Mouse (Mus musculus) lung, adult 2 months (tissue): ENCODE measurements at regions not wholly inside any gene's neighbourhood (a gene's known extent, or its start where the extent isn't known, plus 50 kb on each side); places are given as distances from the start of the nearest gene placed in this dataset.

Experiments
- DNase-seq: peaks from one replicate; pipeline ENCODE4 v3.0.0; 2022
- H3K4me1 ChIP-seq: fragments of 200-500 bp; 2 replicates; pipeline ENCODE4 v1.6.1; 2011; ENCODE audit warnings: low read length; ENCODE audit not compliant: control insufficient read depth, insufficient read depth
- H3K4me3 ChIP-seq: fragments of 200-500 bp; replicated peaks from 2 replicates; pipeline ENCODE3; 2011; ENCODE audit warnings: low read depth, mild to moderate bottlenecking, control low read depth, low read length; ENCODE audit errors: extremely low read depth
- CTCF ChIP-seq: fragments of 200-500 bp; IDR thresholded peaks from 2 replicates; pipeline ENCODE4 v1.5.1; 2011; ENCODE audit warnings: mild to moderate bottlenecking, low read length, control low read depth; ENCODE audit not compliant: insufficient read depth
- POLR2A ChIP-seq: fragments of 200-500 bp; IDR thresholded peaks from 2 replicates; pipeline ENCODE4 v1.6.1; 2011; ENCODE audit warnings: low read depth, mild to moderate bottlenecking, control low read depth, low read length, borderline replicate concordance; ENCODE audit errors: extremely low read depth
- WGBS: fragments of 180-500 bp; shearing (Covaris S2); methylation state at CpG from one replicate; pipeline ENCODE4 v1.1.7; 2018; 5-methylcytosine and 5-hydroxymethylcytosine counted together

DNA sequence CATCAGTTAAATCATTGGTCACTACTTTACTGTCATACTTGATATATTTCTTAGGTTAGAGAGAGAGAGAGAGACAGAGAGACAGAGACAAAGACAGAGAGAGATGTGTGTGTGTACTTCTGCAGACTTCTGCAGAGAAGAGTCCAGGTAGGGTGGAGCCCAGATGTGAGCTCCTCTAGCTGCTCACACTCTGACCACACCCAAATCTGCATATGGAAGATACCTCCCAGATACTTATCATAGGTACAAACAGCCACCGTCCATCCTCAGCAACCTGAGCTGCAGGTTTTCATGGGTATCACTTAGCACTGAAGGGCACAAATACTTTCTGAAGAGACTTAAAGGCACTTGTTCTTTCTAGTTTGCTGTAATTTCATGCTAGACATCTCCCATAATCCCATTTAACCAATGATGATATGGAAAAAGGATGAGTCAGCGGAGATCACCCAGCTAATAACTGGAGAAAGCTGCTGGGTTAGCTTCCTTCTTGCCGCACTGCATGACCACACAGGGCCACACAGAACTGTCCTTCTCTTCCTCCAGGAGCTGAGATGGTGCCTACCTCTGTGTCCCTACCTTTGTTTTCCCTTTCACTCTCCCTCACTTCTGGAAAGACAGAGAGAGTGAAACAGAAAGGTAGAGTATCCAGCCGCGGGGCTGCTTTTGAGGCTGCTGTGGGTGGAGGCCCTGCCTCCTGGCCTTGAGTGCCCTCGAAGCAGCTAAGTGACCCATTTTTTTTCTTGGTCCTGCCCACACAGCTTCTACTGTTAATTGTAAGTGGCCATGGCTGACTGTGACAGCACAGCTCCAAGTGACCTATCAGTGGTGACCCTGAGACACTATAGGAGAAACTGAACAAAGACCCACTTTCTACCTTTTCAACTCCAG is 214.5 kb upstream of the Ankrd55 start:
- no peak for TF ChIP-seq CTCF
- TF ChIP-seq POLR2A = no peak
- H3K4me1 ChIP-seq = no peaks in the 10 kb centered on the region
- DNase-seq = no peak
- 76% methylated on average over 6 of the region's 6 CpGs for WGBS
- no peak overlapping the region for H3K4me3 ChIP-seq

DNA sequence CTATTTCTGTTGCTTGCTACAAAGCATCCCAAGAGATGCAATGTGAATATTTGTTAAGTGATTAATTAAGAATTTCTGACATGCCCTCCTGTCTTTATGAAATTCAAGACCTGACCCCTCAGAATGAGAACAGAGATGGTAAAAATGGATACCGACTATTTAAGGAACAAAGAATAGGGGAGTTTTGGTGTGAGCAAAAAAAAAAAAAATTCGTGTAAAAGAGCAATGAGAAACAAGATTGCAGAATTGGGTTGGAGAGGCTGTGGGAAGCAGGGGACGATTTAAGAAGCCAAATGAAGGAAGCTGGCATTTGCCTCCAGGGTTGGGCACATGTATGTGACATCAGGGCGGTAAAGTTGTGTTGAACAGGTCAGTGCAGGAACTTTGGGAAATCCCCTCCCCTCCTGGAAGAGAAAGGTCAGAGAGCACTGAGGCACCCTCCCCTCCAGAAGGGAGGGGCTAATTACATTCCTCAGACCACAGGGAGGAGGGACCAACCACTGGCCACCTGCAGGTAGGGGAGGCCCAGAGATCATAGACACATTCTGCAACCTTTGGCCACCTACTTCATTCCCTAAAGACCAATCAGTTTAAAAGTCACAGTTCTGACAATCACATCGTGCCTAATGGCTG is 212.3 kb upstream of the Ankrd55 start:
- no peak for DNase-seq
- WGBS = 56% methylated on average over 5 of the region's 5 CpGs
- Histone ChIP-seq H3K4me3 (no peak overlapping the region), H3K4me1 (no peaks in the 10 kb centered on the region)
- no peak for TF ChIP-seq POLR2A
- no peak for TF ChIP-seq CTCF

GRCm38 (mm10) chr13:112078088-112078487 is 210.2 kb upstream of the Ankrd55 start:
- DNase-seq = no peak

DNA sequence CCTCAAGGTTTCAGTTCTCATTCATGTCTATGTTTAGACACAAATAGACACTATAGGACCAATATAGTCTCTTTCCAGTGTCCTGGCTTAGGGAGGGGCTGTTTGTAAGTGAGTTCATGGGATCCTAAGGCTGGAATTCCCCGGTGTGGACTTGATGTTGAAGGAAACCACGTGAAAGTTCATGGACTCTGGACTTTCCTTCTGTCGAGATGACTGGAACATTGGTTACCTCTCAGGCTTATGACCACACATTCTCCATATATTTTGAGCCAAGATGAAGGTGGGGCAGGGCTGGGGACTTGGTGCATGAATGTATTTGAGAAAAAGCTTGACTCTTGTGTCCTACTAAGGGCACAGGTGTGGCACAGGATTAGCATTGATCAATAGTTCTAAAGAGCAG is 206.3 kb upstream of the Ankrd55 start:
- TF ChIP-seq CTCF (no peak), POLR2A (no peak)
- Histone ChIP-seq H3K4me1 (peaks cover 12% of the 10 kb centered on the region), H3K4me3 (no peak overlapping the region)
- WGBS = 54% methylated on average over 3 of the region's 3 CpGs
- no peak for DNase-seq

More at GRCm38 (mm10) chr13:112078088-112078487, 210.2 kb upstream of the Ankrd55 start:
- WGBS = 64% methylated on average over 5 of the region's 5 CpGs
- no peak for TF ChIP-seq POLR2A
- TF ChIP-seq CTCF = no peak
- no peaks in the 10 kb centered on the region for H3K4me1 ChIP-seq
- H3K4me3 ChIP-seq = no peak overlapping the region

GRCm38 (mm10) chr13:112084484-112085278 is 203.6 kb upstream of the Ankrd55 start:
- no peak overlapping the region for H3K4me3 ChIP-seq
- WGBS = 33% methylated on average over 15 of the region's 15 CpGs
- TF ChIP-seq CTCF (no peak), POLR2A (no peak)
- H3K4me1 ChIP-seq = peaks cover 15% of the 10 kb centered on the region
- DNase-seq = no peak

- TF ChIP-seq POLR2A (no peak), CTCF (no peak)
- DNase-seq = peak; percentile 28
- peaks cover 15% of the 10 kb centered on the region for H3K4me1 ChIP-seq
- 38% methylated on average over 5 of the region's 5 CpGs for WGBS
- no peak overlapping the region for H3K4me3 ChIP-seq
Measured at GRCm38 (mm10) chr13:112088312-112088771, 199.9 kb upstream of the Ankrd55 start.

- no peak for TF ChIP-seq CTCF
- TF ChIP-seq POLR2A = no peak
- 60% methylated on average over 8 of the region's 8 CpGs for whole genome bisulfite sequencing
- H3K4me3 ChIP-seq = no peak overlapping the region
- DNase-seq = no peak
- H3K4me1 ChIP-seq = peaks cover 7% of the 10 kb centered on the region
Measured at GRCm38 (mm10) chr13:112090737-112091136, 197.5 kb upstream of the Ankrd55 start.

- WGBS = 63% methylated on average over 10 of the region's 10 CpGs
- no peak for TF ChIP-seq CTCF
- TF ChIP-seq POLR2A = no peak
- no peak for DNase-seq
- no peak overlapping the region for H3K4me3 ChIP-seq
- no peaks in the 10 kb centered on the region for H3K4me1 ChIP-seq
Measured at GRCm38 (mm10) chr13:112095595-112096139, 192.6 kb upstream of the Ankrd55 start.

DNA sequence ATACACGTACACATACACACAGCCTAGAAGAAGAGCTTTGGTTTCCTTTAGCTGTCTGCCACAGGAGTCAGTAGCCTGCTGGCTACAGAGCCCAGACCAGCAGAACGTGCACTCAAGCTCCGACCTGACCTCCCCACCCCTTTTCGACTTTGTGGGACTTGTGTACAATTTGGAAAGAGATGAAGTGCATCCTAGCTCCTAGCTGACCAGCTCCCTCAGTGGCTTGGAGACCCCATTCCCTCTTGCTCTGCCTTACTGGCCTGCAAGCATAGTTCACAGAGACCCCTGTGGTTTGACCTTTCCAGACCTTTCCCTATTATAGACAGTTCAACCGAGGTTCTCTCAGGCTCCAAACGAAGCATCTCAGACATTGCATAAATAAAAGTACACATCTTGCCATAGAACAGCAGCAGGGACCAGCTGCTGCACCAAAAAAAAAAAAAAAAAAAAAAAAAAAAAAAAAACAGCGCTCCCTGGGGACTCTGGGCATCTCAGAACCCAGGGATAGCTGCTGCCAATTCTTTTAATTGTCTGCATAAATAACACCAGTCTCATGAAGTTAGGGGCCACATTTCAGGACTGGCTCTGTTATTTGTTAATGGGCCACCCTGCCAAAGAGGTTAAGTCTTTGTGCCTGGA is 188.2 kb upstream of the Ankrd55 start:
- no peak overlapping the region for H3K4me3 ChIP-seq
- no peak for TF ChIP-seq POLR2A
- WGBS = 46% methylated on average over 7 of the region's 7 CpGs
- DNase-seq = peak; percentile 17
- peaks cover 4% of the 10 kb centered on the region for H3K4me1 ChIP-seq
